In genomic region chr10:25844348-25844747, GRCm38 (mm10) we compare ENCODE assay signal across 16 mouse cellular contexts.
"Had no signal": no experiment of that assay in that cellular context is flagged by ENCODE, and none has a peak within 500 bp of the region (broad histone marks: within the 10 kb centered on the region; RNA-seq: fewer than 3 reads in every experiment).

No protein-coding gene starts in this region.

- H3K9me3 ChIP-seq: neural tube, embryonic 13.5 days; neural tube, embryonic 15.5 days; stomach, embryonic 15.5 days had no signal

- H3K27me3 ChIP-seq: neural tube, embryonic 13.5 days; neural tube, embryonic 15.5 days; stomach, embryonic 15.5 days had no signal

- H3K36me3 ChIP-seq: neural tube, embryonic 13.5 days; neural tube, embryonic 15.5 days; stomach, embryonic 15.5 days had no signal

- H3K4me3 ChIP-seq: neural tube, embryonic 13.5 days; neural tube, embryonic 15.5 days; stomach, embryonic 15.5 days had no signal

- H3K4me1 ChIP-seq: neural tube, embryonic 13.5 days; neural tube, embryonic 15.5 days; stomach, embryonic 15.5 days had no signal

- DNase-seq: retina, postnatal 1 day; right cerebral cortex, adult 18-20 months; right cerebral cortex, postnatal 14 days; right cerebral cortex, postnatal 25 days; right cerebral cortex, postnatal 4 days; spleen, adult 18-20 months; thymus, adult 18-20 months; thymus, adult 2 months; thymus, postnatal 14 days; thymus, postnatal 25 days; thymus, postnatal 36 days; thymus, postnatal 4 days had no signal

- H3K27ac ChIP-seq: neural tube, embryonic 13.5 days; neural tube, embryonic 15.5 days; stomach, embryonic 15.5 days; stomach, postnatal 0 days had no signal

- H3K9ac ChIP-seq: neural tube, embryonic 13.5 days; neural tube, embryonic 15.5 days; stomach, embryonic 15.5 days had no signal

- H3K4me2 ChIP-seq: neural tube, embryonic 13.5 days; neural tube, embryonic 15.5 days; stomach, embryonic 15.5 days had no signal
